Comparison of ENCODE assay signal across 9 mouse cellular contexts in the genomic region with DNA sequence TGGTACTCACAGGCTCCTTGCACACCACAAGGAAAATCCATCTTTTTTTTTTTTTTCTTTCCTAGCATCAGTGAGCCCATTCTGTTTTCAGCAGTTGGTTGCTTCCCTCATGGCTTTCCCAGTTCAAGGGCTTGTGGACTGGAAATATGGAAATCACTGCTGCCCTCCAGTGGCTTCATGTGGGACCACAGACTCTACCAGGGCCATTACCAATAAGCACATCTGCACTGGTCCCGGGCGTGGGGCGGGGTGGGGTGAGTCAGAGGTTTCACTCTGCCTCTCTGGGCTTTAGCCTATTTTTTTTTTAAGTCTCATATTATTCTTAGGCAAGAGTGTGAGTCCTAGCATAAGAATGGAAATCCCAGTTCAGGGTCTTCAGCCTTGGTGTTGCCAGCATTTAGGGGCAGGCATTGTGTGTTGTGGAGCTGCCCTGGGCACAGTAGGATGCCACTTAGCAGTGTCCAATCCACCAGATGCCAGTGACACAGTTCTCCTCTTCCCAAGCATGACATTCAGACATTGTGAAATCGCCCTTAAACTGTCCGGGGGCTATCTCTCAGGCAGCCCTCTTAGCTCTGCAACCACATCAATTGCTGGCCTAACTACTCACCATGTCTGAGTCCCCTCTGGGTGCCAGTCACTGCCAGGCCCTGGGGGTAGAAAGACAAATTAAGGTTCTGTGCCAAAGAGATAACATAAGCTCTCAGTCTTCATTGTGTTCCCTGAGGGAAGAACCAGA.
DNase-seq lines count a peak whose midpoint lies in the region; ATAC-seq lines count a peak whose summit lies in the region.
"Had no signal": no experiment of that assay in that cellular context is flagged by ENCODE, and none has a peak within 500 bp of the region (broad histone marks: within the 10 kb centered on the region; RNA-seq: fewer than 3 reads in every experiment).

No protein-coding gene starts in this region.

- no peak overlapping the region for H3K9ac ChIP-seq in hindbrain, embryonic 11.5 days (ENCODE audit: low read depth, low read length)
- H3K9ac ChIP-seq: neural tube, embryonic 12.5 days had no signal

- no peaks in the 10 kb centered on the region for H3K36me3 ChIP-seq in hindbrain, embryonic 11.5 days (ENCODE audit: control insufficient read depth, insufficient read depth, low read length)

- no peaks in the 10 kb centered on the region for H3K27me3 ChIP-seq in hindbrain, embryonic 11.5 days (ENCODE audit: control insufficient read depth, insufficient read depth, low read length)
- H3K27me3 ChIP-seq: neural tube, embryonic 12.5 days had no signal

- no peak overlapping the region for H3K27ac ChIP-seq in hindbrain, embryonic 11.5 days (ENCODE audit: low read depth, low read length)
- H3K27ac ChIP-seq: neural tube, embryonic 12.5 days had no signal

- ATAC-seq in hindbrain, embryonic 11.5 days (ENCODE audit: low FRiP score): peak; percentile 70
- ATAC-seq in monocyte, adult 5-6 weeks (replicated peaks; ENCODE audit: insufficient number of reproducible peaks, low FRiP score, low TSS enrichment, poor library complexity, severe bottlenecking): no peak; the same call in 1 of the 2 replicates

- no peak overlapping the region for H3K4me2 ChIP-seq in hindbrain, embryonic 11.5 days (replicated peaks; ENCODE audit: low read depth, low read length)
- H3K4me2 ChIP-seq: neural tube, embryonic 12.5 days had no signal

- 47% methylated on average over 5 of the region's 5 CpGs for WGBS in hindbrain, embryonic 11.5 days

- no peaks in the 10 kb centered on the region; the same call in 1 of the 2 replicates for H3K4me1 ChIP-seq in hindbrain, embryonic 11.5 days (replicated peaks; ENCODE audit: control insufficient read depth, insufficient read depth, low read length)

- H3K4me3 ChIP-seq in hindbrain, embryonic 11.5 days (ENCODE audit: low read depth, low read length): no peak overlapping the region
- H3K4me3 ChIP-seq: neural tube, embryonic 12.5 days had no signal

- peak; percentile 95 for DNase-seq in adipocyte (ENCODE audit: low spot score)
- DNase-seq in cerebellum, postnatal 10 days: peak; percentile 81 to 84
- peak; percentile 52 to 70 for DNase-seq in frontal cortex, postnatal 14 days (ENCODE audit: low spot score in 2 of 2)
- DNase-seq in hindbrain, embryonic 11.5 days (ENCODE audit: low spot score): peak; percentile 82
- DNase-seq in layer of hippocampus, postnatal 10 days (ENCODE audit: low spot score in 2 of 2): peak; percentile 78 to 82
- DNase-seq in lung, postnatal 36 days: peak; percentile 89
- peak; percentile 75 to 76 for DNase-seq in right cerebral cortex, adult 2 months (ENCODE audit: low spot score in 2 of 2)

- no peaks in the 10 kb centered on the region for H3K9me3 ChIP-seq in hindbrain, embryonic 11.5 days (ENCODE audit: control insufficient read depth, low read length)
- H3K9me3 ChIP-seq: neural tube, embryonic 12.5 days had no signal
